Mouse (Mus musculus) spleen, postnatal 36 days (tissue): Measurements from ENCODE around the gene Wdr72.

Source experiments
- DNase-seq, 2 experiments: peaks; one replicate each; pipeline ENCODE4 v3.0.0; 2022; ENCODE audit warnings: low spot score in 2 of 2, mixed read lengths in 1 of 2

Wdr72 gene

GRCm38 (mm10) chr9:74241292-74241691 lies 131.1 kb downstream of the Wdr72 start:
- DNase-seq, result no peak

DNA sequence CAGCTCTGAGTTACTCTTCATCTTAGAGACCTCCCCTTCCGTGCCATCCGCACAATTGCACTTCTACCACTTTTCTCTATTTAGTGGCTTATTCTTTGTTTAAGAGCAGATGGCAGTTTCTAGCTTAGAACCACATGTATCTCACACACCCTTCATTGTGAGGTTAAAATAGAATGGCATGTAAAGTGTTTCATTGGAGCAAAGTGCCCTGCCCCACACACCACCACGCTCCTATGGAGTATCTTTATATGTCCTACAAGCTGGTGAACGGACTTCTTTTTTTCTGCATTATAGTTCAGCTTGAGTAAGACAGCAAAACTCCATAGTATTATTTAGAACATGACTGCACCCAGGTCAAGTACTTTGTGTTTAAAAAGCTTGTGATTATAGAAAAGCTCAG lies 137.9 kb downstream of the Wdr72 start:
- DNase-seq, result no peak

DNA sequence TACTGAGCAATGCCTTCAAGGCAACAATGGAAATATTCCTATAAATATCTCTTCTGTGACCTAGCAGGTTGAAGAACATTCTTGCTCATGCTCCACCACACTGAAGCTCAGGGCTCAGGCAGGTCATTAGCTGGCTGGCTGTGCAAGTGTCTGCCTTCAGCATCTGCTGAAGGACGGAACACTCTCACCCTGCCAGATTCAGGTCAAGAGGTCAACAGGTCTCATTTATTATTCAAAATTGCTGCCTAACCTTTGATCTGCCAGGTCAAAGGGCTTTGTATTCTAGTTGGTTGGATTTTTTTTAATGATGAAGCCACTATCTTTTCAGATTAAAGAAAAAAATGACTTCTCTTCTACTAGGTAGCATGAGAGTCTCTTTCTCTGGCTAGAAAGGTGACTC lies 139.3 kb downstream of the Wdr72 start:
- no peak for DNase-seq

DNA sequence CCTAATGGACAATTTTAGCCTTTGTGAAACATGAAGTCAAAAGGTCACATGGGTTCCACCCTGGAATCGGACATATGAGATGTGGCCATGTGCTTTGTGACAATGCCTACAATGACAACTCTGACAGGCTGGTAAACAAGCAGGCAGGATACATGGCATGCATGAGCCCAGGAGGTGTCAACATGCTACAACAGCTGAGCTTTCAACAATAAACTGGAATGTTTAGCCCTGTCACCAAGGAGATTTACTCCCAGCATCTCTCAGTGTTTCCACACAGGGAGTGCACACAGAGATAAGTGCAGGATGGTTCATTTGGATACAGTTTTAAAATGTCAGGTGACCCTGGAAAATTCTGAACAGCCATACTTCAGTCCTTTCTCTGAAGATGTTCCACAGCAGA lies 140.4 kb downstream of the Wdr72 start:
- no peak for DNase-seq

- DNase-seq, result no peak
Observed at GRCm38 (mm10) chr9:74258389-74258788, 148.2 kb downstream of the Wdr72 start.

DNA sequence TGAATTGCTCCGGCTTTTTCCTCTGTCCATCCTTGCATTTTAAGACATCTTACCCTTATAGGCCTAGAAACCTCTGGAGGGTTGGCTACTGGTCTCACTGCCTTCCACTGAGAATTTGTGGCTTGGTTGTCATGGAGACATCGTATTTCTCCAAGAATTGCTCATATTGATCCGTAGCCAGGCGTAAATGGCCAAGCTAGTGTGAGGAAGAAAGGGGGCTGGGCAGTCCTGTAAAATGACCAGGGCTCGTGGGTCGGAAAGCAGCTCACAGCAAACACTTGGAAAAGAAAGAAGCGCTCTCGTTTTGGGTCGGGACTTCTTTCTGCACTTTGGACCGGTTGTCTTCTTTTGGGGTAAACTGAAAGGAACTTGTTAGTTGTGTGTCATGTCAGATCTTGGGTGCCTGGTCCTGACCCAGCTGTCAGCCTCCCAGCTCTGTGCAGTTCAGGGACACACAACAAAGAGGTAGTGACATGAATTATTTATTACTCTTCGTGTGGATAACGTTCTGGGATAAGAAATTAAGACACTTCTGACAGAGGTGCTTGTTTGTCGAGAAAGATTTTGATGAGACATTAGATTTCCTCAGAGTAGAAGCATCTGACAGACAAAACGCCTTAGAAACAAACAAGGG lies 167.7 kb downstream of the Wdr72 start:
- DNase-seq, result no peak

DNA sequence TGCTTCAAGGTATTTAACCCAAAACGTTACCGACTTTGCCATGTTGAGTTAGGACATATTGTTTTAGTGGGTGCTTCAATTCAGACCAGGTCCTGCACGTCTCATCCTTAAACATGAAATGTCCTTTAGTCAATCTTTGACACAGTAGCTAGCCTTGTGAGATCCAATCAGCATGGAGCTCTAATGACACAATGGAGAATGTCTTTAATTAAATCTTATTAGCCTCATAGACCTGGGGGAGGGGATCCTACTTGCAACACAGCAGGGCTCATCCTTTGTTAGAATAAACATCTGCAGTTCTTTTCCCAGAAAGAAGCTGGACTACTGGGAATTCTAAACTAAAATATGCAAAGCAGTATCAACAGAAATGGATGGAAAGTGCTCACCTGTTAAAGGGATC lies 171.9 kb downstream of the Wdr72 start:
- DNase-seq, result no peak

- DNase-seq, result no peak
Observed at GRCm38 (mm10) chr9:74286210-74286609, 176.1 kb downstream of the Wdr72 start.

- no peak for DNase-seq
Observed at GRCm38 (mm10) chr9:74294479-74294878, 184.3 kb downstream of the Wdr72 start.

DNA sequence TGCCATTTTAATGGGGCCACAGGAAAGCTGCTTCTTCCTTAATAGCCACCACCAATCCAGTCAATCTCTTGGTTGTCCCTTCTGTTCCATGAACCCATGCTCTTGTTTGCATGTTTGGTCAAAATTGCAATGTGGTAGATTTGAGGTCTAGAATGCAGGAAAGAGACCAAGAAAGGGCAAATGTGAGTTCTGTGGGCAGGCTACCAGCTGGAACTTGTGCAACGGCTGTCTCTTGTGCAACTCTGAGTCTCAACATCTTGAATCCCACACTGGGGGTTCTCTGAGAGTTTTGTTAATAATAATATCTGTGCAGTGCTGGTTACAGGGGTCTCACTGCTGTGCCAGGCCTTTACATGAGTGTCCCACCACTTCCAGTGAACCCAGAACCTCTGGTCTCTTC lies 208.6 kb downstream of the Wdr72 start:
- DNase-seq, result no peak

GRCm38 (mm10) chr9:74324089-74324924 lies 214.2 kb downstream of the Wdr72 start:
- DNase-seq, result no peak

- DNase-seq, result no peak
Observed at GRCm38 (mm10) chr9:74324925-74325295, 214.8 kb downstream of the Wdr72 start.

- DNase-seq, result no peak
Observed at GRCm38 (mm10) chr9:74325981-74326380, 215.8 kb downstream of the Wdr72 start.

DNA sequence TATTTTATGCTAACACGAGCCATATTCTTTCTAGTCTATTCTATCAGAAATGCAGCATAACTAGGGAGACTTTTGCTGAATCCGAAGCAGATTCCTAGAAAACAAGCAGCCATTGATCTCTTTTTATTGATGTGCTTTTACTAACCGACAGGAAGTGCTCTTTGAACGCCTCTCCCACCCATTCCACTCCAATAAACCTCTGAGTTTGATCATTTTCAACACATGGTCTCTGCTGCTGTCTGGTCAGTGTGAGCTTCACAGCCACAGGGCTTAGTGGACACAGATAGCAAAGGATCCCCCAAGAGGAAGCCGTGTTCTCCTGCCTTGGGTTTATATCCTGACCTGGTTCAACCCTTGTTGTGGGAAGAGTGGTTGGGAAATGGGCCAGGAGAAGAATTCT lies 218.7 kb downstream of the Wdr72 start:
- DNase-seq, result no peak

DNA sequence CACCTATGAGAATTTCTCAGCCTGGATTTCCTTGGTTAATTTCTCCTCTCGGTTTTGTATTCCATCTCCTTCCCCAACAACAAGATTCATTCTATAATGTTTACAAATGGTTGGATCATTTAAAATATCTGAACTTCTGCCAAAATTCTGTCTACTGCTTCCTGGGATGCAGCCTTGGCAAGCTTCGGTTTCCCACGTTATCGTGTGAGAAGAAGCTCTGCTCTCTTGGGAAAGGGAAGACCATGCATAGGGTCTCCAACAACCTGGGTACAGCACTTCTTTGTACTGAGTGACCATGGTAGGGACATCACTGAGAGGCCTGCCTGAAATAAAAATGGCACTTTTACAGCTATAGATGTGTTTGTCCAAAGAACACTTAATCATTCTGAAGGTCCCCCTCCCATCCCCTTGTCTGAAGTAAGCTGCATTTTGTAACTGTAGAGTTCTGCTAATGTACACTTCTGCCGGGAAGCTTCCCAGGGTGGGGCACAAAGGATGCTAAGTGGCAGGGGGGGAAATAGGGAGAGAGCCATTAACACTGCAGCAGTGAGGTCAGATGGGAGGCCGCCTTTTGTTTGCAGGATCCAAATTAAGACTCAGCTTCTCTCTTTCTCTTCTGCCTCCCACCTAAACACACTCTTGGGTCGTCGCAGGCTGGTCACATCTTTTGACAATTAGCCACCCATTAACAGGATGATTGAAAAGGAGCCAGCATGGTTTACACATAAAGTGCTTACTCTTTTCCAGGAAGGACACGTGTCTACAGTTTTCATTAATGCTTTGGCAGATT lies 220.7 kb downstream of the Wdr72 start:
- no peak for DNase-seq

- no peak for DNase-seq
Observed at GRCm38 (mm10) chr9:74332321-74332720, 222.2 kb downstream of the Wdr72 start.
